In the genomic region with DNA sequence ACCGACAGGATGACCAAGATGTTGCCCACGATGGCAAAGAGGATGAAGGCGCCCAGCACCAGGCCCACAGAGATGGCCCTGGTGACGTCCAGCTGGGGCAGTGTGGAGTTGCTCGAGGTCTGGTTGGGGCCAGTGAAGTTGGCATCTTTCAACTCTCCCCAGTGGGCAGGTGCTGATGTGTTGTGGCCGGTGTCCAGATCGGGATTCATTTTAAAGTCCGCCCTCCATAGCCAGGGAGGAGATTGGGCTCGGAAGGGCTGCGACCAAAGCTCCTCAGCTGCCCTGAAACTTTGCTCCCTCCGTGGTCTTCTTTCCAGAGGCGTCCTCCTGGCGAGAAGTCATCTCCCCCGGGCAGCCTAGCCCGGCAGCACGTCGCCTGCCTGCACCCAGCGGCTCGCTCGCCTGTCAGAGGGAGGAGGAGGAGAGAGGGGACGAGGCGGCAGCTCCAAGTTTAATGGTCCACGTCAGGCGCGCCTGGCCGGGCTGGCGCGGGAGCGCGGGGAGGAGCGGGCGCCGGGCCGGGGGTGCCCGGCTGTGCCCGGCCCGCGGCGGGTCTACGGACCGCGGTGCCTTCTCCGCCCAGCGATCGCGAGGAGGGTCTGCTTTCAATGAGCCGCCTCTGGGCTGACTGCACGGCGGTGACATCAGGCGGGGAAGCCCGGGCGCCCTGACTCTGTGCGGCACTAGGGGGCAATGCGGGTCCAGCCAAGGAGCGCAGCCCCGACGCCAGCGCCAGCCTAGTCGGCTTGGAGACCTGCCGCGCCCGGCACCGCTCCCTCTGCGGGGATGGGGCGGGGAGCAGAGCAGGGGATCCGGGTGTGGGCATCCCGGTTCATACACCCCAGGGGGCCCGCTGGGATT, we compare ENCODE assay signal across 8 mouse cellular contexts.
A peak's percentile ranks its signal among the peaks of the same experiment; 100 is the strongest.
DNase-seq lines count a peak whose midpoint lies in the region; ATAC-seq and TF ChIP-seq lines count a peak whose summit lies in the region.

No protein-coding gene starts in this region.

- H3K4me3 ChIP-seq in ES-Bruce4 (ENCODE audit: low read depth, low read length) = peak overlapping the region; percentile 47
- peak overlapping the region; percentile 39 for H3K4me3 ChIP-seq in lung, adult 2 months (replicated peaks; ENCODE audit: extremely low read depth, low read depth, low read length)

- TF ChIP-seq CTCF in ES-Bruce4 (IDR thresholded peaks at IDR 0.05; ENCODE audit: low read depth, low read length) = peak; percentile 38
- TF ChIP-seq CTCF in lung, adult 2 months (IDR thresholded peaks at IDR 0.05; ENCODE audit: insufficient read depth, low read length) = peak; percentile 21; the same call in 1 of the 2 replicates

- H3K4me1 ChIP-seq in ES-Bruce4 (ENCODE audit: control insufficient read depth, insufficient read depth, low read length) = no peaks in the 10 kb centered on the region
- H3K4me1 ChIP-seq in lung, adult 2 months (ENCODE audit: control insufficient read depth, insufficient read depth, low read length) = no peaks in the 10 kb centered on the region

- peak; percentile 90 to 93 for ATAC-seq in hematopoietic stem cell, adult 5-6 weeks (replicated peaks in 1 of 2; ENCODE audit: insufficient read depth in 1 of 2, low FRiP score in 2 of 2, low TSS enrichment in 1 of 2, low read depth in 1 of 2, poor library complexity in 2 of 2, severe bottlenecking in 2 of 2)

- no peaks in the 10 kb centered on the region for H3K9me3 ChIP-seq in ES-Bruce4 (replicated peaks; ENCODE audit: control insufficient read depth, insufficient read depth, low read length, poor library complexity, severe bottlenecking)

- no peak for TF ChIP-seq POLR2A in ES-Bruce4 (IDR thresholded peaks at IDR 0.05; ENCODE audit: insufficient read depth, low read length)
- TF ChIP-seq POLR2A in lung, adult 2 months (IDR thresholded peaks at IDR 0.05; ENCODE audit: borderline replicate concordance, extremely low read depth, low read depth, low read length) = no peak

- peak; percentile 23 for DNase-seq in cerebellum, adult 9-11 months
- peak; percentile 50 to 82 for DNase-seq in frontal cortex, postnatal 10 days (ENCODE audit: low spot score in 2 of 2)
- peak; percentile 26 for DNase-seq in layer of hippocampus, adult 9-11 months
- peak; percentile 66 for DNase-seq in lung, adult 2 months
- peak; percentile 64 for DNase-seq in ovary, postnatal 10 days (ENCODE audit: low spot score)
- DNase-seq in thymus, postnatal 14 days = peak; percentile 48

- no peak for TF ChIP-seq EP300 in ES-Bruce4 (IDR thresholded peaks at IDR 0.05; ENCODE audit: insufficient read depth, low read depth, low read length)

- H3K9ac ChIP-seq in ES-Bruce4 (ENCODE audit: low read depth, poor library complexity, severe bottlenecking) = peak overlapping the region; percentile 22

- H3K27ac ChIP-seq in ES-Bruce4 (ENCODE audit: insufficient read depth, low read length) = no peak overlapping the region

- WGBS in lung, adult 2 months = 6% methylated on average over 68 of the region's 68 CpGs

- no peaks in the 10 kb centered on the region for H3K36me3 ChIP-seq in ES-Bruce4 (ENCODE audit: control insufficient read depth, insufficient read depth, low read length, poor library complexity, severe bottlenecking)

- H3K27me3 ChIP-seq in ES-Bruce4 (ENCODE audit: control insufficient read depth, insufficient read depth, low read length, poor library complexity, severe bottlenecking) = peaks cover 13% of the 10 kb centered on the region
